Comparison of ENCODE assay signal across 9 mouse cellular contexts in the genomic region with DNA sequence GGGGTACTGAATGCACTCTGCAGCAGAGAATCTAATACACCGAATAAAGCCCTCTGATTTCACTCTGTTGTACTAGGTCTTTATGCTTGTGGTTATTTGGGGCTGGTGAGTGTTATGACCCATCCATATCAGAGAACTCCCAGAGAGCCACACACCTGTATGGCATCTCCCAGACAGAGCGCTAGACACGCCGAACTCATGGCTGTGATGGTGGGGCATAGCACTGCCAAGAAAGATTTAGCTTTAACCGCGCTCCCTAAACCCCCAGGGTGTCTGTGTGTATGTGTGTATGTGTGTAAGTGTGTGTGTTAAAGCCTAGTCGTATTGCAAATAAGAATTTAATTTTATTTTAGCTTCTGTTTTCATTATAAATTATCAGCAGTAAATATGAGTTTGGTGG. TPM values are rescaled to one million over a fixed set of nuclear protein-coding genes. Genes with fewer than 3 reads are reported as not detected.
DNase-seq lines count a peak whose midpoint lies in the region; ATAC-seq and TF ChIP-seq lines count a peak whose summit lies in the region.
"Had no signal": no experiment of that assay in that cellular context is flagged by ENCODE, and none has a peak within 500 bp of the region (broad histone marks: within the 10 kb centered on the region; RNA-seq: fewer than 3 reads in every experiment).

No protein-coding gene starts in this region.

- no peaks in the 10 kb centered on the region for H3K9me3 ChIP-seq in kidney, postnatal 0 days (replicated peaks; ENCODE audit: low read length)
- H3K9me3 ChIP-seq in embryonic facial prominence, embryonic 14.5 days (ENCODE audit: control insufficient read depth, low read length), result no peaks in the 10 kb centered on the region
- H3K9me3 ChIP-seq in hindbrain, embryonic 14.5 days (ENCODE audit: control insufficient read depth, low read length), result no peaks in the 10 kb centered on the region
- H3K9me3 ChIP-seq in neural tube, embryonic 14.5 days (ENCODE audit: control insufficient read depth, low read length), result no peaks in the 10 kb centered on the region

- H3K27ac ChIP-seq in kidney, postnatal 0 days, result no peak overlapping the region
- H3K27ac ChIP-seq in kidney, adult 2 months (ENCODE audit: insufficient read depth, low read depth, low read length), result no peak overlapping the region
- no peak overlapping the region for H3K27ac ChIP-seq in embryonic facial prominence, embryonic 14.5 days (replicated peaks; ENCODE audit: low read depth, low read length)
- H3K27ac ChIP-seq in hindbrain, embryonic 14.5 days, result peak overlapping the region; percentile 95
- H3K27ac ChIP-seq in neural tube, embryonic 14.5 days (ENCODE audit: low read depth, low read length), result peak overlapping the region; percentile 98
- H3K27ac ChIP-seq: macrophage had no signal

- 0 out of 2 replicates have a peak, but pooled peaks have one; percentile 22 for ATAC-seq in kidney, postnatal 0 days (replicated peaks; ENCODE audit: low FRiP score, low read depth)
- no peak for ATAC-seq in embryonic facial prominence, embryonic 14.5 days (ENCODE audit: low read depth)
- ATAC-seq in hindbrain, embryonic 14.5 days (ENCODE audit: low FRiP score), result peak; percentile 44
- peak; percentile 33 for ATAC-seq in neural tube, embryonic 14.5 days (ENCODE audit: low read depth)

- intact Hi-C loops in left cerebral cortex, postnatal 10 days (cut with DNase I), result loop anchor here (5.0 kb wide), 1 partner anchor 56 kb away; no protein-coding TSS in a partner anchor

- H3K4me2 ChIP-seq in kidney, postnatal 0 days (ENCODE audit: low read length), result peak overlapping the region; percentile 50
- peak overlapping the region; percentile 61 for H3K4me2 ChIP-seq in embryonic facial prominence, embryonic 14.5 days (ENCODE audit: low read depth, low read length)
- H3K4me2 ChIP-seq in hindbrain, embryonic 14.5 days (replicated peaks), result peak overlapping the region; percentile 77
- peak overlapping the region; percentile 52 for H3K4me2 ChIP-seq in neural tube, embryonic 14.5 days (ENCODE audit: low read depth, low read length)

- no peak for DNase-seq in kidney, postnatal 0 days (ENCODE audit: low spot score)
- no peak for DNase-seq in kidney, adult 2 months
- DNase-seq in embryonic facial prominence, embryonic 14.5 days (ENCODE audit: low spot score), result no peak
- DNase-seq in hindbrain, embryonic 14.5 days (ENCODE audit: low spot score), result no peak
- DNase-seq in left cerebral cortex, postnatal 10 days (ENCODE audit: extremely low spot score in 1 of 2, low spot score in 2 of 2), result no peak
- DNase-seq in T-cell, adult 2 months (ENCODE audit: low spot score), result no peak
- DNase-seq: cerebellum, adult 9-10 months had no signal

- H3K4me3 ChIP-seq in kidney, postnatal 0 days (replicated peaks; ENCODE audit: low read depth, low read length), result peak overlapping the region; percentile 18; the same call in 1 of the 2 replicates
- H3K4me3 ChIP-seq in kidney, adult 2 months (ENCODE audit: insufficient read depth, low read depth, low read length), result no peak overlapping the region
- peak overlapping the region; percentile 35 for H3K4me3 ChIP-seq in embryonic facial prominence, embryonic 14.5 days (ENCODE audit: low read depth, low read length)
- H3K4me3 ChIP-seq in hindbrain, embryonic 14.5 days (replicated peaks; ENCODE audit: low read length), result peak overlapping the region; percentile 49
- peak overlapping the region; percentile 50 for H3K4me3 ChIP-seq in neural tube, embryonic 14.5 days (ENCODE audit: low read depth, low read length)

- H3K9ac ChIP-seq in kidney, postnatal 0 days (ENCODE audit: low read depth, low read length), result no peak overlapping the region
- H3K9ac ChIP-seq in embryonic facial prominence, embryonic 14.5 days (ENCODE audit: low read depth, low read length), result no peak overlapping the region
- H3K9ac ChIP-seq in hindbrain, embryonic 14.5 days, result peak overlapping the region; percentile 87
- peak overlapping the region; percentile 87 for H3K9ac ChIP-seq in neural tube, embryonic 14.5 days (replicated peaks; ENCODE audit: low read depth, low read length)

- H3K27me3 ChIP-seq in kidney, postnatal 0 days (ENCODE audit: insufficient read depth, low read length), result peaks cover 21% of the 10 kb centered on the region
- H3K27me3 ChIP-seq in kidney, adult 2 months (replicated peaks; ENCODE audit: control insufficient read depth, insufficient read depth, low read length), result peaks cover 1% of the 10 kb centered on the region; the same call in 1 of the 2 replicates
- H3K27me3 ChIP-seq in embryonic facial prominence, embryonic 14.5 days (replicated peaks; ENCODE audit: control insufficient read depth, insufficient read depth, low read length), result peaks cover 38% of the 10 kb centered on the region
- H3K27me3 ChIP-seq in hindbrain, embryonic 14.5 days (ENCODE audit: control insufficient read depth, insufficient read depth, low read length), result peaks cover 16% of the 10 kb centered on the region
- H3K27me3 ChIP-seq in neural tube, embryonic 14.5 days (ENCODE audit: control insufficient read depth, insufficient read depth, low read length), result peaks cover 6% of the 10 kb centered on the region; the same call in 1 of the 2 replicates

- H3K36me3 ChIP-seq in kidney, postnatal 0 days (ENCODE audit: insufficient read depth, low read length), result no peaks in the 10 kb centered on the region
- H3K36me3 ChIP-seq in kidney, adult 2 months (ENCODE audit: control insufficient read depth, insufficient read depth, low read length), result no peaks in the 10 kb centered on the region
- no peaks in the 10 kb centered on the region for H3K36me3 ChIP-seq in embryonic facial prominence, embryonic 14.5 days (ENCODE audit: control insufficient read depth, insufficient read depth, low read length)
- H3K36me3 ChIP-seq in hindbrain, embryonic 14.5 days (replicated peaks; ENCODE audit: control insufficient read depth, insufficient read depth), result no peaks in the 10 kb centered on the region
- H3K36me3 ChIP-seq in neural tube, embryonic 14.5 days (ENCODE audit: control insufficient read depth, insufficient read depth, low read length), result no peaks in the 10 kb centered on the region

- no peak for TF ChIP-seq CTCF in kidney, postnatal 0 days (IDR thresholded peaks at IDR 0.05; ENCODE audit: low read depth)
- TF ChIP-seq CTCF in kidney, adult 2 months (conservative IDR thresholded peaks at IDR 0.05; ENCODE audit: insufficient read depth, insufficient read length, low read depth, low read length), result no peak

- H3K4me1 ChIP-seq in kidney, postnatal 0 days (replicated peaks; ENCODE audit: insufficient read depth, low read length), result 0 out of 2 replicates have a peak, but pooled peaks cover 4% of the 10 kb centered on the region
- no peaks in the 10 kb centered on the region for H3K4me1 ChIP-seq in kidney, adult 2 months (ENCODE audit: control insufficient read depth, insufficient read depth, low read length)
- H3K4me1 ChIP-seq in embryonic facial prominence, embryonic 14.5 days (ENCODE audit: control insufficient read depth, insufficient read depth, low read length), result peaks cover 13% of the 10 kb centered on the region
- H3K4me1 ChIP-seq in hindbrain, embryonic 14.5 days (replicated peaks; ENCODE audit: control insufficient read depth, insufficient read depth, low read length), result peaks cover 8% of the 10 kb centered on the region
- peaks cover 9% of the 10 kb centered on the region; the same call in 1 of the 2 replicates for H3K4me1 ChIP-seq in neural tube, embryonic 14.5 days (ENCODE audit: control insufficient read depth, insufficient read depth, low read length)

- WGBS in kidney, postnatal 0 days, result 2% methylated on average over 7 of the region's 7 CpGs
- WGBS in kidney, adult 2 months, result 10% methylated on average over 7 of the region's 7 CpGs
- 3% methylated on average over 7 of the region's 7 CpGs for WGBS in embryonic facial prominence, embryonic 14.5 days
- WGBS in hindbrain, embryonic 14.5 days, result 3% methylated on average over 7 of the region's 7 CpGs
- 3% methylated on average over 7 of the region's 7 CpGs for WGBS in neural tube, embryonic 14.5 days

- no peak for TF ChIP-seq POLR2A in kidney, adult 2 months (IDR thresholded peaks at IDR 0.05; ENCODE audit: low read depth, low read length)

RNA-seq across cellular contexts. Expression of gene Lamp5, which starts 6.4 kb away (rescaled TPM):
- polyA plus RNA-seq in kidney, postnatal 0 days (2015; fragmentation: Nextera tagmentation; extraction: Ambion mirVana), result 4.2 and 4.3 TPM in 2 replicates
- not detected in 2 replicates for polyA plus RNA-seq in kidney, adult 2 months (2012; rRNA removed)
- polyA plus RNA-seq in embryonic facial prominence, embryonic 14.5 days (2014; fragmentation: Nextera tagmentation; extraction: Ambion mirVana), result 0.50 and 1.2 TPM in 2 replicates
- polyA plus RNA-seq in hindbrain, embryonic 14.5 days (2014; fragmentation: Nextera tagmentation; extraction: Ambion mirVana), result 227 and 267 TPM in 2 replicates
- polyA plus RNA-seq in neural tube, embryonic 14.5 days (2014; fragmentation: Nextera tagmentation; extraction: Ambion mirVana), result 351 and 352 TPM in 2 replicates
- total RNA-seq in left cerebral cortex, postnatal 10 days (2021), result 10 to 100 TPM; 69.8 to 79.4 TPM
- polyA plus RNA-seq: macrophage had no signal

Comparison
In these comparisons a context has a peak if more than half of its experiments do, and no peak if none do; other contexts are left out.
1. H3K27ac ChIP-seq: peak in hindbrain, embryonic 14.5 days (single experiment) and neural tube, embryonic 14.5 days (single experiment); none in kidney, postnatal 0 days (single experiment), kidney, adult 2 months (single experiment) and embryonic facial prominence, embryonic 14.5 days (single experiment).
2. H3K9ac ChIP-seq: peak in hindbrain, embryonic 14.5 days (single experiment) and neural tube, embryonic 14.5 days (single experiment); none in kidney, postnatal 0 days (single experiment) and embryonic facial prominence, embryonic 14.5 days (single experiment).
3. RNA of gene Lamp5, which starts 6.4 kb away (polyA plus RNA-seq): 351 to 352 TPM in neural tube, embryonic 14.5 days and 227 to 267 TPM in hindbrain, embryonic 14.5 days; 4.2 to 4.3 TPM in kidney, postnatal 0 days, 0.50 to 1.2 TPM in embryonic facial prominence, embryonic 14.5 days and not detected in kidney, adult 2 months; every median in the first group is over 10 times any median in the second.
4. Peak in every context shown above with its lines, with median percentiles within 50 percentile points of each other: H3K4me2 ChIP-seq.